Mouse (Mus musculus) C2C12 (cell line): Measurements from ENCODE around the gene Hip1r.

Experiments
- CTCF ChIP-seq: IDR thresholded peaks from one replicate; pipeline ENCODE4 v1.5.1; 2011; ENCODE audit not compliant: control insufficient read depth, insufficient read depth, insufficient read length
- FOSL1 ChIP-seq: IDR thresholded peaks from one replicate; pipeline ENCODE4 v1.8.0; 2011; ENCODE audit warnings: mild to moderate bottlenecking, low read length; ENCODE audit not compliant: poor library complexity, insufficient read depth, severe bottlenecking
- MAX ChIP-seq: IDR thresholded peaks from one replicate; pipeline ENCODE4 v1.6.1; 2011; ENCODE audit warnings: mild to moderate bottlenecking, control low read depth
- MYOD1 ChIP-seq: IDR thresholded peaks from one replicate; pipeline ENCODE4 v1.6.1; 2011; ENCODE audit warnings: low read depth; ENCODE audit not compliant: control insufficient read depth, insufficient read length
- MYOG ChIP-seq: IDR thresholded peaks from one replicate; pipeline ENCODE4 v1.6.1; 2011; ENCODE audit not compliant: control insufficient read depth, insufficient read length; ENCODE audit errors: extremely low read depth

GRCm38 (mm10) chr5:124006082-124006873, 32.9 kb downstream of the Hip1r start:
- TF ChIP-seq CTCF = no peak
- TF ChIP-seq MAX = no peak
- TF ChIP-seq FOSL1 = no peak
- TF ChIP-seq MYOG = no peak
- no peak for TF ChIP-seq MYOD1
